Mouse (Mus musculus) cerebellum, adult 2 months (tissue): Measurements from ENCODE around the gene Ctsk.

Experiments
- CTCF ChIP-seq: fragments of 200-500 bp; IDR thresholded peaks from 2 replicates; pipeline ENCODE4 v1.5.1; 2011; ENCODE audit warnings: low read depth, mild to moderate bottlenecking, control low read depth, low read length, moderate library complexity, borderline replicate concordance; ENCODE audit not compliant: insufficient read depth
- POLR2A ChIP-seq: fragments of 200-500 bp; IDR thresholded peaks from 2 replicates; pipeline ENCODE4 v1.6.1; 2011; ENCODE audit warnings: low read length, control low read depth, borderline replicate concordance; ENCODE audit not compliant: insufficient read depth

- no peak for TF ChIP-seq POLR2A
- no peak for TF ChIP-seq CTCF
Measured at GRCm38 (mm10) chr3:95456367-95456766, 42.7 kb upstream of the Ctsk start.
